Mouse (Mus musculus): Measurements from ENCODE around the gene Polh. TPM values are rescaled to one million over a fixed set of nuclear protein-coding genes. Genes with fewer than 3 reads are reported as not detected.

Gene Polh
- polyA plus RNA-seq, 1 experiment: 28.1 TPM

- TF ChIP-seq POLR2A (IDR thresholded peaks at IDR 0.05; ENCODE audit: insufficient read depth, low read length) (no peak), CTCF (IDR thresholded peaks at IDR 0.05; ENCODE audit: low read depth, low read length) (no peak), EP300 (IDR thresholded peaks at IDR 0.05; ENCODE audit: insufficient read depth, low read depth, low read length) (no peak)
Observed at GRCm38 (mm10) chr17:46139872-46140271, 62.6 kb downstream of the Polh start.

GRCm38 (mm10) chr17:46138563-46139236 lies 63.7 kb downstream of the Polh start:
- peaks cover 2% of the 10 kb centered on the region for H3K4me1 ChIP-seq (ENCODE audit: control insufficient read depth, insufficient read depth, low read length)
- no peak overlapping the region for H3K4me3 ChIP-seq (ENCODE audit: low read depth, low read length)
- no peak overlapping the region for H3K27ac ChIP-seq (ENCODE audit: insufficient read depth, low read length)
- H3K27me3 ChIP-seq (ENCODE audit: control insufficient read depth, insufficient read depth, low read length, poor library complexity, severe bottlenecking): no peaks in the 10 kb centered on the region
- no peak for TF ChIP-seq POLR2A (IDR thresholded peaks at IDR 0.05; ENCODE audit: insufficient read depth, low read length)
- TF ChIP-seq CTCF (IDR thresholded peaks at IDR 0.05; ENCODE audit: low read depth, low read length): no peak
- no peak for TF ChIP-seq EP300 (IDR thresholded peaks at IDR 0.05; ENCODE audit: insufficient read depth, low read depth, low read length)
- H3K36me3 ChIP-seq (ENCODE audit: control insufficient read depth, insufficient read depth, low read length, poor library complexity, severe bottlenecking): no peaks in the 10 kb centered on the region
- no peaks in the 10 kb centered on the region for H3K9me3 ChIP-seq (replicated peaks; ENCODE audit: control insufficient read depth, insufficient read depth, low read length, poor library complexity, severe bottlenecking)
- H3K9ac ChIP-seq (ENCODE audit: low read depth, poor library complexity, severe bottlenecking): no peak overlapping the region

More at GRCm38 (mm10) chr17:46139872-46140271, 62.6 kb downstream of the Polh start:
- Histone ChIP-seq H3K4me3 (ENCODE audit: low read depth, low read length) (no peak overlapping the region), H3K9me3 (replicated peaks; ENCODE audit: control insufficient read depth, insufficient read depth, low read length, poor library complexity, severe bottlenecking) (no peaks in the 10 kb centered on the region), H3K4me1 (ENCODE audit: control insufficient read depth, insufficient read depth, low read length) (peaks cover 2% of the 10 kb centered on the region), H3K36me3 (ENCODE audit: control insufficient read depth, insufficient read depth, low read length, poor library complexity, severe bottlenecking) (no peaks in the 10 kb centered on the region), H3K9ac (ENCODE audit: low read depth, poor library complexity, severe bottlenecking) (no peak overlapping the region), H3K27me3 (ENCODE audit: control insufficient read depth, insufficient read depth, low read length, poor library complexity, severe bottlenecking) (no peaks in the 10 kb centered on the region), H3K27ac (ENCODE audit: insufficient read depth, low read length) (no peak overlapping the region)

GRCm38 (mm10) chr17:46132862-46133261 lies 69.6 kb downstream of the Polh start:
- H3K27ac ChIP-seq (ENCODE audit: insufficient read depth, low read length): no peak overlapping the region
- H3K9ac ChIP-seq (ENCODE audit: low read depth, poor library complexity, severe bottlenecking): no peak overlapping the region
- H3K4me3 ChIP-seq (ENCODE audit: low read depth, low read length): no peak overlapping the region
- no peaks in the 10 kb centered on the region for H3K27me3 ChIP-seq (ENCODE audit: control insufficient read depth, insufficient read depth, low read length, poor library complexity, severe bottlenecking)
- TF ChIP-seq POLR2A (IDR thresholded peaks at IDR 0.05; ENCODE audit: insufficient read depth, low read length) (no peak), EP300 (IDR thresholded peaks at IDR 0.05; ENCODE audit: insufficient read depth, low read depth, low read length) (no peak), CTCF (IDR thresholded peaks at IDR 0.05; ENCODE audit: low read depth, low read length) (no peak)
- H3K4me1 ChIP-seq (ENCODE audit: control insufficient read depth, insufficient read depth, low read length): peaks cover 2% of the 10 kb centered on the region
- H3K9me3 ChIP-seq (replicated peaks; ENCODE audit: control insufficient read depth, insufficient read depth, low read length, poor library complexity, severe bottlenecking): no peaks in the 10 kb centered on the region
- no peaks in the 10 kb centered on the region for H3K36me3 ChIP-seq (ENCODE audit: control insufficient read depth, insufficient read depth, low read length, poor library complexity, severe bottlenecking)

GRCm38 (mm10) chr17:46132058-46132718 lies 70.3 kb downstream of the Polh start:
- H3K36me3 ChIP-seq (ENCODE audit: control insufficient read depth, insufficient read depth, low read length, poor library complexity, severe bottlenecking): no peaks in the 10 kb centered on the region
- H3K9ac ChIP-seq (ENCODE audit: low read depth, poor library complexity, severe bottlenecking): no peak overlapping the region
- TF ChIP-seq POLR2A (IDR thresholded peaks at IDR 0.05; ENCODE audit: insufficient read depth, low read length) (no peak), CTCF (IDR thresholded peaks at IDR 0.05; ENCODE audit: low read depth, low read length) (peak; percentile 91)
- no peaks in the 10 kb centered on the region for H3K27me3 ChIP-seq (ENCODE audit: control insufficient read depth, insufficient read depth, low read length, poor library complexity, severe bottlenecking)
- no peaks in the 10 kb centered on the region for H3K9me3 ChIP-seq (replicated peaks; ENCODE audit: control insufficient read depth, insufficient read depth, low read length, poor library complexity, severe bottlenecking)
- H3K4me1 ChIP-seq (ENCODE audit: control insufficient read depth, insufficient read depth, low read length): peaks cover 2% of the 10 kb centered on the region
- H3K4me3 ChIP-seq (ENCODE audit: low read depth, low read length): no peak overlapping the region
- no peak overlapping the region for H3K27ac ChIP-seq (ENCODE audit: insufficient read depth, low read length)

GRCm38 (mm10) chr17:46129741-46130498 lies 72.5 kb downstream of the Polh start:
- TF ChIP-seq CTCF (IDR thresholded peaks at IDR 0.05; ENCODE audit: low read depth, low read length): no peak
- TF ChIP-seq POLR2A (IDR thresholded peaks at IDR 0.05; ENCODE audit: insufficient read depth, low read length): no peak
- TF ChIP-seq EP300 (IDR thresholded peaks at IDR 0.05; ENCODE audit: insufficient read depth, low read depth, low read length): no peak
- no peak overlapping the region for H3K27ac ChIP-seq (ENCODE audit: insufficient read depth, low read length)
- no peaks in the 10 kb centered on the region for H3K9me3 ChIP-seq (replicated peaks; ENCODE audit: control insufficient read depth, insufficient read depth, low read length, poor library complexity, severe bottlenecking)
- H3K4me1 ChIP-seq (ENCODE audit: control insufficient read depth, insufficient read depth, low read length): peaks cover 2% of the 10 kb centered on the region
- no peak overlapping the region for H3K9ac ChIP-seq (ENCODE audit: low read depth, poor library complexity, severe bottlenecking)
- H3K36me3 ChIP-seq (ENCODE audit: control insufficient read depth, insufficient read depth, low read length, poor library complexity, severe bottlenecking): peaks cover 7% of the 10 kb centered on the region
- H3K4me3 ChIP-seq (ENCODE audit: low read depth, low read length): no peak overlapping the region
- no peaks in the 10 kb centered on the region for H3K27me3 ChIP-seq (ENCODE audit: control insufficient read depth, insufficient read depth, low read length, poor library complexity, severe bottlenecking)
